Mouse (Mus musculus) stomach, postnatal 0 days (tissue): ENCODE measurements around the gene Gm7138.
"Not testable (repeated sequence)": the region's sequence is repeated elsewhere in the genome, so short reads cannot be mapped to it uniquely, and the experiment has no call there.

Source experiments
- CTCF ChIP-seq: IDR thresholded peaks from 2 replicates; pipeline ENCODE4 v1.5.1; 2016; ENCODE audit warnings: antibody characterized with exemption, low read depth, mild to moderate bottlenecking, moderate library complexity
- EP300 ChIP-seq: optimal IDR thresholded peaks from 2 replicates; pipeline ENCODE3; 2016; ENCODE audit warnings: antibody characterized with exemption

- not testable (repeated sequence) for TF ChIP-seq CTCF, EP300
Measured at GRCm38 (mm10) chr10:77741924-77742688, 34.6 kb downstream of the Gm7138 start, which contains the start of gene Gm18596.
